Mouse (Mus musculus): ENCODE results near the gene Map1b. TPM values are rescaled to one million over a fixed set of nuclear protein-coding genes. Genes with fewer than 3 reads are reported as not detected.
A peak's percentile ranks its signal among the peaks of the same experiment; 100 is the strongest.

Map1b gene
- total RNA-seq, 2 experiments from 2014 or later: 0.17 TPM; not detected in 1

- no peak for ATAC-seq (replicated peaks; ENCODE audit: low FRiP score, poor library complexity, severe bottlenecking)
Observed at GRCm38 (mm10) chr13:99377055-99377454, 139.3 kb downstream of the Map1b start.

DNA sequence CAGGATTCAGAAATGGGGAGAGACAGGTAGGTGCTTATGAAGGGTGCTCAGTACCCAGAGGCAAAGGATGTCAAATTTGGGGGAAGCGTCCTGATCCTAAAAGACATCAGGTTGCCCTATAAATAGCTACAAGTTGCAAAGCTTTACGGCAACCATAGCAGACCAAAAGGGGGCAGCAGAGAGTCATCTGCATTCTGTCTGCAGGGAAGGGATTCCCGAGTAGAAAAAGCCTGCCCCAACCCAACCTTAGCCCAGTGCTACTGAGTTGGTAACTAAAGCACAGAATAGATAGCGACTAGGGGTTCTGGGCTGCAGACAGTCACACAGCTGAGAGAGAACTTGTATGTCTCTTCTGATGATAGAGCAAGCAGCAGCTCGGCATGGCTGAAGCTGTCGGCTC lies 140.8 kb downstream of the Map1b start:
- ATAC-seq (replicated peaks; ENCODE audit: low FRiP score, poor library complexity, severe bottlenecking): peak; percentile 72

DNA sequence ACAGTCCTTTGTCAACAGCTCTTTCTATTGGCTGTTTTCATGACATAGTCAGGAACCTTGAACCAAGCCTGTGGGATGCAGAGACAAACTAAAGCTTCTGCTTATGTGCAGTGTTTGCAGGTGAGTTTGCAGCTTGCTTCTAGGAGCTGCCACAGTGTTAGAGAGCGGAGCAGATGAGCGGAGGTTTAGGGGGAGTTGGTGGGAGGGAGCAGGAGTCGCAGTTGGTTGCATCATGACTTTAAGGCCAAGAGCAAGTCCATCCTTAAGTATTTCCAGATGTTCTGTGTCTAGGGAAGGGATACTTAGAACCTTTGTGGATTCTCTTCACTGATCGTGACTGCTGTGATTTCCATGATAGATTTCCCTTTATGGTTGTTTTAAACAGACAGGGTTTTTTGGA lies 142.1 kb downstream of the Map1b start:
- ATAC-seq (replicated peaks; ENCODE audit: low FRiP score, poor library complexity, severe bottlenecking): no peak

DNA sequence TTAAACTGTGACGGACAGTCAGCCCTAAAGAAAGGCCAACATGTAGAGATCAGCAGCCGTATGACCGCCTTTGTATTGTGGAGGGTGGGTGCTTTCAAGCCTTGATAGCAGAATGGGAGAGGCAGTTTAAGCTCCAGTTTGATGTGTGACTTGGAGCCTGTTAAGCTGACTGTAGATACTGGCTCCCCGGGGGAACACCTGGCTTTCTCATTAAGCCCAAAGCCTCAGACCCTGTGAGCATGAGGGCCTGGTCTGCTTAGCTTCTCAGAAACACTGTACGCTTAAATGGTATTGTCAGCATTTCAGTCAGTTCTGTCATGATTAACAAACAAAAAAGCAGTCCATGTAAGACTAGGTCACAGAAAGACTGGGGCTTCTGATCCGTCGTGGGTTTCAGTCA lies 142.7 kb downstream of the Map1b start:
- no peak for ATAC-seq (replicated peaks; ENCODE audit: low FRiP score, poor library complexity, severe bottlenecking)

Other genes with a start within 250 kb of the Map1b start
- 5.6 and 13.8 TPM in 2 replicates for gene Ptcd2, start 171.8 kb downstream of the Map1b start, total RNA-seq (2015; ENCODE audit: low replicate concordance)
- 5.6 and 10.0 TPM in 2 replicates for gene Ptcd2, start 171.8 kb downstream of the Map1b start, total RNA-seq (2017; ENCODE audit: low replicate concordance)
- gene Mrps27, start 171.8 kb downstream of the Map1b start, total RNA-seq (2015; ENCODE audit: low replicate concordance): 3.6 TPM in 1 of 2 replicates, not detected in the other
- 1.9 and 3.5 TPM in 2 replicates for gene Mrps27, start 171.8 kb downstream of the Map1b start, total RNA-seq (2017; ENCODE audit: low replicate concordance)

Measured in erythroblast, adult 5-6 weeks (primary cell).